Mouse (Mus musculus): Measurements from ENCODE around the gene Prep. TPM values are rescaled to one million over a fixed set of nuclear protein-coding genes. Genes with fewer than 3 reads are reported as not detected.

Prep gene
- polyA plus RNA-seq, 1 experiment: 35.6 TPM

DNA sequence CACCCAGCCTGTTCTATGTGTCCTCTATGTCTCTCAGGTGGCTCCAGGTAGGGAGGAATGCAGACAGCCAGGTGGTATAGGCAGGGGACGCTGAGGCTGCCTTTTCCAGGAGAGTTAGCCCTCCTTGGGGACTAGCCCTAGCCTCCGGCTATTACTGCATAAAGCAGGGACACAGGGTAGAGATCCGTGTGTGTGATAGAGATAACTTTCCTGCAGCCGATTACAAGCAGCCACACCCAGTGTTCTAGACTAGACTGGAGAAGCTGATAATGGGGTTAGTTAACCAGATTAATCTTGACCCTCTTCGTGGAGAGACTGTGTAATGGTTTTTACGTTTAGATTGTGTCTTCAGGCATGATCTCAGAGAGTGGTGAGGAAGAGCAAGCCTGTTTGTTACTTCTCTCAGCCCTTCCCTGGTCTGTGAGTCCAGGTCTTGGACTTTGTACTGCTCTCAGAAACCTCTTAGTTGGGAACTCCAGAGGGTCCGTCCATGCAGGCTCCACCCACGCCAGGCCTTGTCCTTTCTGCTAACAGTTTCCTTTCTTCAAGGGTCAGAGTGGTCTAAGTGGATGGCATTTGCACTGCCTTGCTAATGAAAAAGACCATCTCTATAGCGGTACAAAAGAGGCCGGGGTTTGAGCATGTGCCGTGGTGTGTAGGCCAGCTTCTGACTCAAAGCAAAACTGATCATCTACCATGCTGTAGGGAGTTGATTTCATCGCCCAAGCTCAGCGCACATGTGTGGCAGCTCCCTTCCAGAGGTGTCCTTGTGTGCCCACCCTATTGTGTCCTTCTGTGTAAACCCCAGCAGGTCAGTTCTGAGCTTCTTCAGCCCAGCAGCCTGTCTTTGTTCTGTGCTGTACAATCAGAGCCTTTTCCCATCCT lies 4.2 kb downstream of the Prep start:
- Histone ChIP-seq H3K4me3 (no peak overlapping the region), H3ac (ENCODE audit: control insufficient read depth, insufficient read length) (no peak overlapping the region), H3K79me2 (ENCODE audit: control insufficient read depth, insufficient read depth) (peaks cover 82% of the 10 kb centered on the region), H3K36me3 (ENCODE audit: control insufficient read depth, insufficient read depth) (peaks cover 22% of the 10 kb centered on the region), H3K27me3 (ENCODE audit: control insufficient read depth, insufficient read depth, insufficient read length) (no peaks in the 10 kb centered on the region), H3K4me2 (ENCODE audit: low read depth) (no peak overlapping the region)
- TF ChIP-seq MAX (IDR thresholded peaks at IDR 0.05; ENCODE audit: low read depth) (no peak), MYOD1 (IDR thresholded peaks at IDR 0.05; ENCODE audit: control insufficient read depth in 1 of 3, insufficient read length in 2 of 3, low read depth in 2 of 3) (no peak), MYOG (IDR thresholded peaks at IDR 0.05; ENCODE audit: control insufficient read depth in 1 of 3, insufficient read depth in 1 of 3, insufficient read length in 2 of 3, low read depth in 2 of 3) (no peak), E2F4 (IDR thresholded peaks at IDR 0.05; ENCODE audit: insufficient read depth) (no peak), TCF12 (IDR thresholded peaks at IDR 0.05; ENCODE audit: insufficient read depth, poor library complexity, severe bottlenecking) (no peak), POLR2A (IDR thresholded peaks at IDR 0.05; ENCODE audit: insufficient read length, low read depth) (no peak), SRF (IDR thresholded peaks at IDR 0.05; ENCODE audit: control insufficient read depth, insufficient read length, low read depth) (no peak), TCF3 (IDR thresholded peaks at IDR 0.05; ENCODE audit: insufficient read length, low read depth) (no peak), CEBPB (IDR thresholded peaks at IDR 0.05; ENCODE audit: insufficient read depth, poor library complexity, severe bottlenecking) (no peak), REST (IDR thresholded peaks at IDR 0.05; ENCODE audit: insufficient read depth, insufficient read length) (no peak), USF1 (IDR thresholded peaks at IDR 0.05; ENCODE audit: low read depth) (no peak), POLR2AphosphoS2 (IDR thresholded peaks at IDR 0.05; ENCODE audit: insufficient read length, low read depth) (no peak)

DNA sequence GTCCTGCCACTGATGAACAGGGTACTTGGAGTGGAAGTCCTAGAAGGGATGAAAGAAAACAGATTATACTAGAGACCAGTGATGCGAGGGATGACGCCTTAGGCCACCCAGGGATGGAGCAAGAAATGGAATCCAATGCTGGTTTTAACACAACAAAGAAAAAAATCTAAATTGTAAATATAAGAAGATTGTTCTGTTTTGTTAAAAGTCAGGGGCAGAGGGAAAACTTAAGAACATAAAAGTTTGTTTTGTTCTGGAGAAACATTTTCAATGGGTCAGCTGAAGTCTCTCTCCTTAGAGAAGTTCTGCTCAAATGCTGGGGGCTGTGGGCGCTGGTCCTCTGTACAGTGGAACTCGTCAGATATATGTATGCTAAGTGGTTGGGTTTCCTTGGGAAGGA lies 5.3 kb downstream of the Prep start:
- no peak overlapping the region for H3ac ChIP-seq (ENCODE audit: control insufficient read depth, insufficient read length)
- H3K79me2 ChIP-seq (ENCODE audit: control insufficient read depth, insufficient read depth): peaks cover 75% of the 10 kb centered on the region
- TF ChIP-seq CEBPB (IDR thresholded peaks at IDR 0.05; ENCODE audit: insufficient read depth, poor library complexity, severe bottlenecking): no peak

DNA sequence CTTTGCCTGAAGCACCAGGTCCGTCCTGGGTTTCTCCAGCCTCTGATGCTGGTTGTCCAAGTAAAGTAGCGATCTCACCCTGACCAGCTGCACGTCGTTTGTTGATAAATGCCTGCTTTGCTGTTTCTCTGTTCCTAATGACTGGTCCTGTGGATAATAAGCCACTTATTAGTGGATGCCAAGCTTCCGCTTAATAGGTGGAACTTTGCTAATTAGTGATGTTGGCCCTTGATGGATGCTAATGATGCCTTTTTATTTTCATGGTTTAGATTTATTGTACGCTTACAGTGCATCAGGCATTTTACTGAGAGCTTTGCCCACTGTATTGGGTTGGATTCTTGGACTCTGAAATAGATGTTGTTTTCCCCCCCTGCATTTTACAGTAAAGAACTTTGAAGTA lies 7.5 kb downstream of the Prep start:
- H3K36me3 ChIP-seq (ENCODE audit: control insufficient read depth, insufficient read depth): peaks cover 22% of the 10 kb centered on the region
- peaks cover 73% of the 10 kb centered on the region for H3K79me2 ChIP-seq (ENCODE audit: control insufficient read depth, insufficient read depth)
- H3K4me2 ChIP-seq (ENCODE audit: low read depth): no peak overlapping the region

More for the DNA sequence above, 5.3 kb downstream of the Prep start:
- peaks cover 22% of the 10 kb centered on the region for H3K36me3 ChIP-seq (ENCODE audit: control insufficient read depth, insufficient read depth)
- H3K4me3 ChIP-seq: no peak overlapping the region
- H3K27me3 ChIP-seq (ENCODE audit: control insufficient read depth, insufficient read depth, insufficient read length): no peaks in the 10 kb centered on the region
- no peak overlapping the region for H3K4me2 ChIP-seq (ENCODE audit: low read depth)

DNA sequence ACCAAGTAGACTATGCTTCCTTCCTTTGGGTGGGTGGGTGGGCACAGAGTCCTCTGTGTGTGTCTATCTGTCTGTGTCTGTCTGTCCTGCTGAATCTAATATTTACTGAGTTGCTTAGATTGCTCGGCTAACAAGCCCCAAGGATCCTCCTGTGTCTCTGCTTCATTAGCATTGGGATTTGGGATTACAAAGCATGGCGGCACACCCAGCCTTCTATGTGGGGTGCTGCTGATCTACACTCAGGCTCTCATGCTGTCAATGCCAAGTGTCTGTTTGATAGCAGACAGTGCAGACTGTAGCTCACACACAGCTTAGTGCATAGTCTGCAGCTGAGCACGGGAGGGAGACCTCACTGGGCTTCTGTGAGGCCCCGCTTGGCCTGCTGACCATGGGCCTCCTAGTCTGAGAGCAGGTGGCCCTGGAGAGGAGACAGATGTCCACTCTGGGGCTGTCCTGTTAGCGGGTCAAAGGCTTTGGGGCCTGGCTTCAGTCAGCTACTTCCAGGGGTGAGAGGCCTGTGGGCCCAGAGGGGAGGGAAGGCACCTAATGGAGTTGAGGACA lies 8.6 kb downstream of the Prep start:
- Histone ChIP-seq H3K27me3 (ENCODE audit: control insufficient read depth, insufficient read depth, insufficient read length) (no peaks in the 10 kb centered on the region), H3K36me3 (ENCODE audit: control insufficient read depth, insufficient read depth) (peaks cover 22% of the 10 kb centered on the region), H3ac (ENCODE audit: control insufficient read depth, insufficient read length) (no peak overlapping the region), H3K4me3 (no peak overlapping the region), H3K79me2 (ENCODE audit: control insufficient read depth, insufficient read depth) (peaks cover 73% of the 10 kb centered on the region), H3K4me2 (ENCODE audit: low read depth) (peak overlapping the region; percentile 74)
- TF ChIP-seq MYOD1 (IDR thresholded peaks at IDR 0.05; ENCODE audit: control insufficient read depth in 1 of 3, insufficient read length in 2 of 3, low read depth in 2 of 3) (peak in 2 of 3 experiments; percentile 23 to 55), MYOG (IDR thresholded peaks at IDR 0.05; ENCODE audit: control insufficient read depth in 1 of 3, insufficient read depth in 1 of 3, insufficient read length in 2 of 3, low read depth in 2 of 3) (peak in 2 of 3 experiments; percentile 38 to 63), USF1 (IDR thresholded peaks at IDR 0.05; ENCODE audit: low read depth) (no peak)

More for the DNA sequence above, 7.5 kb downstream of the Prep start:
- Histone ChIP-seq H3K4me3 (no peak overlapping the region), H3K27me3 (ENCODE audit: control insufficient read depth, insufficient read depth, insufficient read length) (no peaks in the 10 kb centered on the region), H3ac (ENCODE audit: control insufficient read depth, insufficient read length) (no peak overlapping the region)
- TF ChIP-seq CEBPB (IDR thresholded peaks at IDR 0.05; ENCODE audit: insufficient read depth, poor library complexity, severe bottlenecking) (no peak), MYOG (IDR thresholded peaks at IDR 0.05; ENCODE audit: control insufficient read depth in 1 of 3, insufficient read depth in 1 of 3, insufficient read length in 2 of 3, low read depth in 2 of 3) (no peak), POLR2A (IDR thresholded peaks at IDR 0.05; ENCODE audit: insufficient read length, low read depth) (no peak), REST (IDR thresholded peaks at IDR 0.05; ENCODE audit: insufficient read depth, insufficient read length) (no peak), SRF (IDR thresholded peaks at IDR 0.05; ENCODE audit: control insufficient read depth, insufficient read length, low read depth) (no peak), MYOD1 (IDR thresholded peaks at IDR 0.05; ENCODE audit: control insufficient read depth in 1 of 3, insufficient read length in 2 of 3, low read depth in 2 of 3) (no peak), POLR2AphosphoS2 (IDR thresholded peaks at IDR 0.05; ENCODE audit: insufficient read length, low read depth) (no peak), TCF12 (IDR thresholded peaks at IDR 0.05; ENCODE audit: insufficient read depth, poor library complexity, severe bottlenecking) (no peak), E2F4 (IDR thresholded peaks at IDR 0.05; ENCODE audit: insufficient read depth) (no peak)

DNA sequence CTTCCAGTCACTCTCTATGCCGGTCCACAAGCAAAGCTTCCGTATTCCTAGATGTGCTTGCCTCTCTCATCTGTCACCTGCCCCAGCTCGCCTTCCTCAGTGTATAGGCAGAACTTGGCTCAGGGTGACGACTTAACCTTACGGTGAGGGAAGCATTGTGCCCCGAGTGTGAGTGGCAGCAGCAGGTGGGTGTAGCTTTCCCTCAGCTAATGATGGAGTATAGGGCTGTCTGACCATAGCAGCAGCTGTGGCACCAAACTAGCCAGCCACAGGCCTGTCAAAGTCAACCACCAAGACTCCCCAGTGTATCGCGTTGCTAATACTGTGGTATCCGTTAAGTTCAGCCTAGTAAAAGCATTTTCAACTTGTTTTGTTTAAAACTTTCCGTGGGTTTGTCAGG lies 9.6 kb downstream of the Prep start:
- H3K27me3 ChIP-seq (ENCODE audit: control insufficient read depth, insufficient read depth, insufficient read length): no peaks in the 10 kb centered on the region
- H3ac ChIP-seq (ENCODE audit: control insufficient read depth, insufficient read length): no peak overlapping the region
- H3K4me3 ChIP-seq: no peak overlapping the region
- peak overlapping the region; percentile 74 for H3K4me2 ChIP-seq (ENCODE audit: low read depth)
- peaks cover 73% of the 10 kb centered on the region for H3K79me2 ChIP-seq (ENCODE audit: control insufficient read depth, insufficient read depth)
- H3K36me3 ChIP-seq (ENCODE audit: control insufficient read depth, insufficient read depth): peaks cover 22% of the 10 kb centered on the region
- TF ChIP-seq MYOD1 (IDR thresholded peaks at IDR 0.05; ENCODE audit: control insufficient read depth in 1 of 3, insufficient read length in 2 of 3, low read depth in 2 of 3) (peak; percentile 100), TCF3 (IDR thresholded peaks at IDR 0.05; ENCODE audit: insufficient read length, low read depth) (peak; percentile 99), REST (IDR thresholded peaks at IDR 0.05; ENCODE audit: insufficient read depth, insufficient read length) (no peak), E2F4 (IDR thresholded peaks at IDR 0.05; ENCODE audit: insufficient read depth) (no peak), MYOG (IDR thresholded peaks at IDR 0.05; ENCODE audit: control insufficient read depth in 1 of 3, insufficient read depth in 1 of 3, insufficient read length in 2 of 3, low read depth in 2 of 3) (peak; percentile 86 to 97 (median 96)), TCF12 (IDR thresholded peaks at IDR 0.05; ENCODE audit: insufficient read depth, poor library complexity, severe bottlenecking) (peak; percentile 93), USF1 (IDR thresholded peaks at IDR 0.05; ENCODE audit: low read depth) (no peak)
